Mouse (Mus musculus) heart, adult 9 months (tissue): Measurements from ENCODE around the gene Fam81a.

Experiments
- DNase-seq, 2 experiments: peaks; one replicate each; pipeline ENCODE4 v3.0.0; 2022; ENCODE audit warnings: low spot score in 2 of 2

The Fam81a gene

GRCm38 (mm10) chr9:70109279-70109678, 33.1 kb downstream of the Fam81a start:
- DNase-seq: peak; percentile 35 to 78

- no peak for DNase-seq
Observed at GRCm38 (mm10) chr9:70108151-70108550, 34.2 kb downstream of the Fam81a start.

- no peak for DNase-seq
Observed at GRCm38 (mm10) chr9:70105573-70105972, 36.8 kb downstream of the Fam81a start.

GRCm38 (mm10) chr9:70103106-70103505, 39.3 kb downstream of the Fam81a start:
- DNase-seq: no peak

GRCm38 (mm10) chr9:70097542-70097941, 44.8 kb downstream of the Fam81a start:
- no peak for DNase-seq

GRCm38 (mm10) chr9:70095016-70095415, 47.3 kb downstream of the Fam81a start:
- DNase-seq: no peak

- DNase-seq: no peak
Observed at GRCm38 (mm10) chr9:70090541-70090940, 51.8 kb downstream of the Fam81a start.

GRCm38 (mm10) chr9:70088786-70089096, 53.6 kb downstream of the Fam81a start:
- DNase-seq: no peak

- DNase-seq: no peak
Observed at GRCm38 (mm10) chr9:70088041-70088785, 54.1 kb downstream of the Fam81a start.

- DNase-seq: no peak
Observed at GRCm38 (mm10) chr9:70087379-70087778, 55.0 kb downstream of the Fam81a start.

GRCm38 (mm10) chr9:70086091-70086490, 56.3 kb downstream of the Fam81a start:
- no peak for DNase-seq

GRCm38 (mm10) chr9:70084107-70084506, 58.3 kb downstream of the Fam81a start:
- DNase-seq: no peak

GRCm38 (mm10) chr9:70082357-70083204, 59.8 kb downstream of the Fam81a start:
- no peak for DNase-seq

GRCm38 (mm10) chr9:70081767-70082166, 60.6 kb downstream of the Fam81a start:
- DNase-seq: no peak

- DNase-seq: no peak
Observed at GRCm38 (mm10) chr9:70080976-70081375, 61.4 kb downstream of the Fam81a start.

GRCm38 (mm10) chr9:70080027-70080800, 62.1 kb downstream of the Fam81a start:
- DNase-seq: no peak

GRCm38 (mm10) chr9:70078034-70078433, 64.3 kb downstream of the Fam81a start:
- no peak for DNase-seq

- DNase-seq: no peak
Observed at GRCm38 (mm10) chr9:70077170-70077569, 65.2 kb downstream of the Fam81a start.

GRCm38 (mm10) chr9:70072387-70072786, 70.0 kb downstream of the Fam81a start:
- peak in 1 of 2 experiments; percentile 10 for DNase-seq

- peak; percentile 75 to 81 for DNase-seq
Observed at GRCm38 (mm10) chr9:70069961-70070435, 72.4 kb downstream of the Fam81a start.

GRCm38 (mm10) chr9:70067497-70067896, 74.9 kb downstream of the Fam81a start:
- DNase-seq: no peak

- no peak for DNase-seq
Observed at GRCm38 (mm10) chr9:70062012-70062411, 80.3 kb downstream of the Fam81a start.
